Mouse (Mus musculus) layer of hippocampus, adult 8-10 months (tissue): Measurements from ENCODE around the gene Terb1. TPM values are rescaled to one million over a fixed set of nuclear protein-coding genes. Genes with fewer than 3 reads are reported as not detected.
A peak's percentile ranks its signal among the peaks of the same experiment; 100 is the strongest.

Experiments
- DNase-seq, 2 experiments: peaks; one replicate each; pipeline ENCODE4 v3.0.0; 2022; ENCODE audit warnings: low spot score in 2 of 2
- total RNA-seq, 4 experiments: library from RNA; stranded (reverse); gene quantifications; 2 replicates each; pipeline ENCODE4 v1.2.4; 2022

Terb1 gene
- total RNA-seq, 4 experiments from 2014 or later, result 0.65 to 0.80 (median 0.74) TPM

DNA sequence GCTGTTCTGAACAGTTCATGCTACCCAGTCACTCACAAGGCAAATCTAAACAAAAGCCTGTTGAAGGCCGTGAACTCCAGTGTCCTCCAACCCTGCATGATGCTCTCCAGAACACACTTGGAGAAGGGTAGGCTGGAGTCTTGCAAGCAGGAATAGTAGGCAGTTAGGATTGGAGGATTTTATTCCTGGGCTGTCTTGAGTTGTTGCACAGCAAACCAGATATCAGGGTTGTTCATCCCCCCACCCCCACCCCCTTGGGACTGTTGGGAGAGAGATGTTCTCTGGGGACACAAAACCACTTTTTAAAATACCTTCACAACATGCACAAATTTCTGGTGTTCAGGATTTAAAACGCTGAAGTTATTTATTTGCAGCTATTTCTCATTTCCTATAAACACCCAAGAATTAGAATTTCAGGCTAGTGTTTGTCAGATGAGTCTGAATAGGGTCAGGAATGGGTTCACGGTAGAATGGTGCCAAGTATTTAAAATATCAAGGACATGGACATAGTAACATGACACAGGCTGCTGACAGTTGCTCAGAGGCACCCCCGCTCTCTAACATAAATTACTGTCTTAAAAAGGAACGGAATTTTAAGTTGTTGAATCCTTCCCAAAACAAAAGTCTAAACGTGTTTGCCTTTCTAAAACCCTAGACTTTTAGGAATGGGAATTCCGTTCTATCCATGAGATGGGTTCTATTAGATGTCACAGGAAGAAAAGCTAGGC, 96.7 kb downstream of the Terb1 start:
- no peak for DNase-seq

DNA sequence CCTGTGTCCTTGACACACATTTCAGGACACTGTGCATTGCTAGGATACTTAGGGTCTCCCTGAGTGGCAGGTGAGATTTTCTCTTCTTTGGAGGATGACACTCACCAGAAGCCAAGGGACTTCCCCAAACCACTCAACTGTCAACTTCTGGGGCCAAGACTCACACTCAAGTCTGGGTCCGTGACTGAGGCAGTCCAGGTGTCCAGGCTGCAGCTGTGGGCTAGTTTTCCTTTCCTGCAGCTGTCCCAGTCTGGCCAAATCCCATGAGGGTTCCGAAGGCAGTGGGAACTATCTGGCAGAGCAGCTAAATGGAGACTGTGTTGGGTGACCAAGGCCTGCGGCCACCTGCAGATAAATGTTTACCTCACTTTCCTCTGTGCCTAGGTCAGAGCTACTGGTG, 97.7 kb downstream of the Terb1 start:
- DNase-seq, result no peak

DNA sequence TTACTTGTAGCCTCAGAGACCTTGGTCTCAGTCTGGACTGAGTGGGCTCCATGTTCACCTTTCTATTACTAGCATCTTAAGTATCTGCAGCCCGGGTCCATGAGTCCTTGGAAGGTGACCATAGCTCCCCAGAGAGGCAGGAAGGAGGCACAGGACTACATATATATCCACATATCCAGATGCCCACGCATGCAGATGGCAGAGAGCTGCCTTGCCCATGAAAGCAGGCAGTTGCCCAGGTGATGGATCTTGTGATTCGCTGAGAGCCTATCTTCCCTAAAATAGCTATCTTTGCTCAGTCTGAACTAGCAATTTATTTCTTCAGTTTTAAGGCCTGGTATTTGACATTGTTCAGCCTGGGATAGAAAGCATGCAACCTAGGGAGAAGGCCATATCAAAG, 98.2 kb downstream of the Terb1 start:
- peak; percentile 69 to 71 for DNase-seq

DNA sequence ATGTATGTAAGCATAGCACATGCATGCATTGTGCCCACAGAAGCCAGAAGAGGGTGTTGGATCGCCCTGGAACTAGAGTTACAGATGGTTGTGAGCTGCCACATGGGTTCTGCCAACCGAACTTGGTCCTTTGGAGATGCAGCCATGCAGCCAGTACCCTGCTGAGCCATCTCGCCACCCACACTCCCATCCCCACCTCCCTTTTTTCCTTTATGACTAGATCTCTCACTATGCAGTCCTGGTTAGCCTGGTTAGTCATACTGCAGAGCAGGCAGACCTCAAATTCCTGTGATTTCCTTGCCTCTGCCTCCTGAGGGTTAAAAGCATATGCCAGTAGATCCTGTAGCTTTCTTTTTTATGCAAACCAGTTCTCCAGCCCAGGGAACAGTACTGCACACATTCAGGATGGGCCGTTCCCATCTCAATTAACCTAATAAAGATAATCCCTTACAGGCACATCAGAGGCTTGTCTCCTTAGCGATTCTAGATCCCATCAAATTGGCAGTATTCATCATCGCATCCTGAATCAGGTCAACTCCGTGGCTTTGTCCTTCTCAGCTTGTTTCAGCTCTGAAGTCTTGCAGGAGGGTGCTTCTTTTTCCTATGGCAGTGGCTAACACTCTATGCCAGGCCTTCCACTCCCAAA, 99.0 kb downstream of the Terb1 start:
- DNase-seq, result peak in 1 of 2 experiments; percentile 37

DNA sequence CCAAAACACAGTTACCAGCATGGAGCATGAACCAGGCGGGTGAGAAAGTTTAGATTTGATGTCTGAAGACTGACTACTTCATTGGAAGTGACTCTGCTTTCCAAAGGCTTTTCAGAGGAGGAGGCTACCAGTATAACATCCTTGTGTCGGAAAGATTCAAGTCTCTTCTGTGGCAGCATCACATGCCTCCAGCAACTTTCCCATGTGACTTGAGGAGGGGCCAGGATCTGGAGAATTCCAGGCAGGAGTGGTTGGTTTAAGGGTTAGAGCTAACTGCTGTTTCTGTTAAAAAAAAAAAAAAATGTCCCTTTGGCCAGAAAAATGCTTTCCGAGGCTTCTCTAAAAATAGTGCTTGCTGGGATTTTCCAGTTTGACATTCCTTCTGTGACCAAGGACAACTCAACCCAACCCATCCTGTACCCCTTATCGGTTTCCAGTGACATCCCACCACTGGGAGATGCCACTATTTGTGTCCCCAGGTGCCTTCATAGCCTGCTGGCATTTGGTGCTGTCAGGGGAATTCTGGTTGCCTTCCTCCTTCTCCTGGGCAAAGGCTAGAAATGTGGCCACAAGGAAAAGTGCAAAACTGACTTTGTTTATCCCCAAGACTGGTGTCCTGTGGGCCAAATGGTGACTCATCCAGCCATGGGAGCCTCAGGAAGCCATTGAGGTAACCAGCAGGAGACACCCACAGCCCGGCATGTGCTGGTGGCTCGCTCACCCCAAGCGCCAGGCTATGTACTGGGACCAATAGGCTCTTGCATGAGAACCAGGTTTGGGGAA, 101.2 kb downstream of the Terb1 start:
- DNase-seq, result no peak

DNA sequence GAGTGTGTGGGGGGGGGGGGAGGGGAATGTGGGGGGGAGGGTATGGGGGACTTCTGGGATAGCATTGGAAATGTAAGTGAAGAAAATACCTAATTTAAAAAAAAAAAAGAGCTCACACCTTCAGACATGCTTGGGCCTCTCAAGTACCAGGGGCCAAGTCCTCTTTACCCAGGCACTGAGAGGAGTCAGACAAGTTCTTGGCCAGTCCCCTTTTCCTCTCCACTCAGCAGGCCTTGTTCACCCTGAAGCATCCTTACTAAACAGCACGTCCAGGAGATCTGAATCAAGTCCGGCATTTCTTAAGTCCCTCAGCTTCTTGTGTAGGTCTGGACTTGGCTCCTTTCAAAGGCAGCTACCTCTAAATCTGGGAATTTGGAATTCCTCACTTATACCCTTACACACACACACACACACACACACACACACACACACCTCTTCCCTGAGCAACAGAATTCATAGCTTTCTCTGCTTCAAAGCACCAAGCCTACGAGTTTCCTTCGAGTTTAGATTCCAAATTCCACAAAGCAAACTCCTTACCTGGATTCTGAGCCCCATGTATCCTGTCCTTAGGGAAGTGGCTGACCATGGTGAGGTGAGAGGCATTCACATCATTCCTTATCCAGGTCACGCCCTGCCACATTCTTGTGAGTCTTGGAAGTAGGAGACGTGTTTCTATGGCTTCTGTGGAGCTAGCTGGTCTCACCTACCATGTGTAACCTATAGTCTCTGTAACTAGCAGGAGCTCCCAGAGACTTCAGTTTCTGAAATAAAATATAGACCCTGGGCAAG, 103.2 kb downstream of the Terb1 start:
- no peak for DNase-seq

DNA sequence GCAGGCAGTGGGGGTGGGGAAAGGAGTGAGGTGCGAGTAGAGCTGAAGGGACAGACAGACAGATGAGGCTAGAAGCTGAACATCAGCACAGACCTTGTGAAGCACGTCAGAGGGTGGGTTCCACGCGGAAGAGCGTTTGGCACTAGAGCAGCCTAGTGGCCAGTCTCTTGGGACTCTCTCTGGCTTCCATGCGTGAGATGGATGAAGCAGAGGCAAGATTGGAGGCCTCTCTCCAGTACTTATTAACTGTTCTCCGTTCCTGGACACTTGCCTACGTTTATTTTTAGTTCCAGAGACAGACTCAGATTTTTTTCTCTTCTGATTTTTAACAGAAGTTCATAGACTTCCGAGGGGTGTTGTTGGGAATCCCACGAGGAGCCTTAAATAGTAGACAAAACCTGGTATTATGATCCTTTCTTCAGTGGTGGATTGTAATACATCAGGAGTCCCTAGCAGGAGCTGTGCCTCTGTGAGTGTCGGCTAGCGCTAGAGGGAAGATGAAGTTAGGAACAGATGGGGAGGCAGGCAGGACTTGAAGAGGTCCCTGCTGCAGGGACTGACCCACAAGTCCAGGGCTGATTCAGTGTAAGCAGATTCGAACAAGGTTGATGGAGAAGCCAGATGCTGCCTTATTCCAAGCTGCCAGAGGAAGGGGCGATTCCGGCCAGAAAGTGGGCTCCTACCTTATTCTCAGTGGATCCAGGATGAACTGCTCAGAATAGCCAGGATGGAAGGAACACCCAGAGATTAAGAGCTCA, 104.1 kb downstream of the Terb1 start:
- no peak for DNase-seq

DNA sequence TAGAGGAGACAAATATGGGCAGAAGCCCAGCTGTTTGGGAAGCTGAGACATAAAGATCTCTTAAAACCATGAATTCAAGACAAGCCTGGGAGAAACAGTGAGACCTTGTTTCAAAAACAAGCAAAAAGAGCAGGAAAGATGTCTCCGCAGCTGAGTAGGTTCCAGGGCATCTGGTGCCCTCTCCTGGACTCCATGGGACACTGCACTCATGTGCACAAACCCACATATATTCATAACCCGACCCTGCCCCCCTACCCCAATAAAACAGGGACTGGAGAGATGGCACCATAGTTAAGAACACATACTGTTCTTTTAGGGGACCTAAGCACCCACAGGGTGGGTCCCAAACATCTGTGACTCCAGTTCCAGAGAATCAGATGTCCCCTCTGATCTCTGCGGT, 106.1 kb downstream of the Terb1 start:
- no peak for DNase-seq

Other genes starting within 250 kb of the Terb1 start
- gene Cmtm2a, start 216.7 kb downstream of the Terb1 start, total RNA-seq, result not detected
- not detected for gene Gm45711, start 199.8 kb downstream of the Terb1 start, total RNA-seq
- gene Cmtm1, start 199.8 kb downstream of the Terb1 start, total RNA-seq, result not detected
- not detected for gene Gm11020, start 188.3 kb downstream of the Terb1 start, total RNA-seq
- not detected for gene Cmtm2b, start 187.7 kb downstream of the Terb1 start, total RNA-seq
- 10 to 100 TPM in 3 of 4 experiments, 1 to 10 TPM in 1; 7.7 to 23.1 (median 16.0) TPM for gene Cmtm3, start 170.5 kb downstream of the Terb1 start, total RNA-seq
- 10 to 100 TPM; 59.8 to 75.9 (median 66.7) TPM for gene Cmtm4, start 114.1 kb downstream of the Terb1 start, total RNA-seq
- 100 to 1,000 TPM; 230 to 304 (median 242) TPM for gene Dync1li2, start 66.9 kb downstream of the Terb1 start, total RNA-seq
- 10 to 100 TPM; 48.5 to 59.0 (median 51.3) TPM for gene Nae1, start 24.7 kb upstream of the Terb1 start, total RNA-seq
- gene Car7, start 24.8 kb upstream of the Terb1 start, total RNA-seq, result 10 to 100 TPM; 17.9 to 28.0 (median 21.8) TPM
- gene Pdp2, start 81.5 kb upstream of the Terb1 start, total RNA-seq, result 10 to 100 TPM in 1 of 4 experiments, 1 to 10 TPM in 3; 8.0 to 10.2 (median 9.0) TPM
- gene Cdh16, start 114.5 kb upstream of the Terb1 start, total RNA-seq, result not detected
- 1 to 10 TPM; 1.5 to 3.2 (median 1.9) TPM for gene Rrad, start 121.4 kb upstream of the Terb1 start, total RNA-seq
- 10 to 100 TPM; 25.0 to 32.7 (median 30.3) TPM for gene Ciao2b, start 132.1 kb upstream of the Terb1 start, total RNA-seq
- not detected for gene Ces2a, start 224.1 kb upstream of the Terb1 start, total RNA-seq